Mouse (Mus musculus) kidney, adult 2 months (tissue): ENCODE results near the gene Comtd1.

Source experiments
- CTCF ChIP-seq: fragments of 200-500 bp; conservative IDR thresholded peaks from 2 replicates; pipeline ENCODE4 v1.5.1; 2011; ENCODE audit warnings: low read depth, mild to moderate bottlenecking, control low read depth, low read length, moderate library complexity, mixed read lengths; ENCODE audit not compliant: insufficient read depth, insufficient read length
- POLR2A ChIP-seq: fragments of 200-500 bp; IDR thresholded peaks from one replicate; pipeline ENCODE4 v1.6.1; 2011; ENCODE audit warnings: low read depth, low read length, control low read depth

DNA sequence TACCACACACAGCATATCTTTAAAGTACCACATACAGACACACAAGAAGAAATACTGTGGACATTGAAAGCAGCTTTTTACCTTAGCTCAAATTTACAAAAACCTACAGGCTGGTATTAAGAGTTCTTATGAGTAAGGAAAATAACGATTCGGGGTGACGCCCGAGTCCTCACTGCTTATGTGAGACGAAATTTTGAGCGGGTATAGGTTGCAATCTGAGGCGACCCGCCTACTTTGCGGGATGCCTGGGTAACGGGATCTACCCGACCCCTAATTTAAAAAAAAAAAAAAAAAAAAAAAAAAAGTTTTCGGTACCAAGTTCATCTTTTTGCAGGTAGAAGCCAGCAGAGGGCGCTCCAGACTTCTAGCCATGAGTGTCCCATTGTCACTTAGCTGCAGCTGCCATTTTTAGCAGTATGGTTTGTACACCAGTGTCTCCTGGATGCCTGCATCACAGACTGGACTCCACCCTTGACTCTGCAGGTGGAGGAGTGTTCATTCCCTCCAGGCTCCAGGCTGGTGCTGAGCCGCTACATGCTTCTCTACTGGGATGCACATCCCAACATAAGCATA lies 36.1 kb downstream of the Comtd1 start:
- no peak for TF ChIP-seq POLR2A
- peak; percentile 74 for TF ChIP-seq CTCF
